Mouse (Mus musculus) gastrocnemius, adult 18-20 months (tissue): Measurements from ENCODE around the gene Sipa1. TPM values are rescaled to one million over a fixed set of nuclear protein-coding genes. Genes with fewer than 3 reads are reported as not detected.

Experiments
- DNase-seq: peaks from one replicate; pipeline ENCODE4 v3.0.0; 2021; ENCODE audit warnings: low spot score
- microRNA-seq: library from miRNA; unstranded; fragments of <30 nt; microRNA quantifications from one replicate; pipeline ENCODE4 v1.2.0, GENCODE M21; 2021
- total RNA-seq, 2 experiments: library from RNA; stranded (reverse); gene quantifications; 2 replicates each; pipeline ENCODE4 v1.2.3; 2021

Sipa1 gene
- total RNA-seq, 2 experiments from 2014 or later: 5.6 to 8.2 TPM

- no peak for DNase-seq
These were observed 55.6 kb downstream of the Sipa1 start for GRCm38 (mm10) chr19:5607705-5608410.

- DNase-seq: no peak
These were observed 57.3 kb downstream of the Sipa1 start for GRCm38 (mm10) chr19:5606196-5606595.

GRCm38 (mm10) chr19:5605126-5605525, 58.4 kb downstream of the Sipa1 start:
- no peak for DNase-seq

- DNase-seq: no peak
These were observed 59.8 kb downstream of the Sipa1 start for GRCm38 (mm10) chr19:5603664-5604063.

GRCm38 (mm10) chr19:5601752-5602541, 61.6 kb downstream of the Sipa1 start, which contains the start of gene Rnaseh2c:
Rnaseh2c (plus strand) TSS chr19:5601873.
- DNase-seq: peak; percentile 64

Small RNA genes within 50 kb of the gene (microRNA-seq; reads per million reads assigned to microRNA genes)
- gene Mir6987: not detected

Other genes starting within 250 kb of the Sipa1 start
- gene Drap1, start 238.7 kb downstream of the Sipa1 start, total RNA-seq: 100 to 1,000 TPM; 587 to 651 TPM
- gene AI837181, start 238.6 kb downstream of the Sipa1 start, total RNA-seq: 10 to 100 TPM; 32.9 to 36.2 TPM
- under 1 TPM; 0.17 to 0.34 TPM for gene Fosl1, start 216.2 kb downstream of the Sipa1 start, total RNA-seq
- 1 to 10 TPM; 4.0 to 5.1 TPM for gene Ccdc85b, start 205.8 kb downstream of the Sipa1 start, total RNA-seq
- 10 to 100 TPM; 33.7 to 38.5 TPM for gene Fibp, start 203.1 kb downstream of the Sipa1 start, total RNA-seq
- gene Ctsw, start 195.2 kb downstream of the Sipa1 start, total RNA-seq: not detected
- gene Efemp2, start 189.8 kb downstream of the Sipa1 start, total RNA-seq: 1 to 10 TPM; 4.0 to 5.6 TPM
- 10 to 100 TPM; 18.3 to 22.1 TPM for gene Mus81, start 175.3 kb downstream of the Sipa1 start, total RNA-seq
- 10 to 100 TPM; 48.4 to 74.2 TPM for gene Cfl1, start 173.3 kb downstream of the Sipa1 start, total RNA-seq
- under 1 TPM; 0.21 to 0.30 TPM for gene 1700020D05Rik, start 159.9 kb downstream of the Sipa1 start, total RNA-seq
- 1 to 10 TPM; 5.5 to 5.8 TPM for gene Snx32, start 153.2 kb downstream of the Sipa1 start, total RNA-seq
- not detected for gene Ovol1, start 103.1 kb downstream of the Sipa1 start, total RNA-seq
- gene Ap5b1, start 95.7 kb downstream of the Sipa1 start, total RNA-seq: 1 to 10 TPM; 1.7 to 2.5 TPM
- gene Rnaseh2c, start 61.8 kb downstream of the Sipa1 start, total RNA-seq: 10 to 100 TPM; 40.7 to 50.1 TPM
- 10 to 100 TPM; 24.0 to 26.0 TPM for gene Kat5, start 53.5 kb downstream of the Sipa1 start, total RNA-seq
- gene Rela, start 26.2 kb downstream of the Sipa1 start, total RNA-seq: 10 to 100 TPM; 14.6 to 19.3 TPM
- gene Map3k11, start 25.0 kb upstream of the Sipa1 start, total RNA-seq: 1 to 10 TPM; 8.6 to 9.4 TPM
- gene Pcnx3, start 25.2 kb upstream of the Sipa1 start, total RNA-seq: 10 to 100 TPM; 12.5 to 13.8 TPM
- not detected for gene Kcnk7, start 40.7 kb upstream of the Sipa1 start, total RNA-seq
- gene Ehbp1l1, start 62.6 kb upstream of the Sipa1 start, total RNA-seq: 100 to 1,000 TPM; 210 to 241 TPM
- gene Fam89b, start 65.9 kb upstream of the Sipa1 start, total RNA-seq: 10 to 100 TPM; 20.1 to 21.3 TPM
- gene Ltbp3, start 77.2 kb upstream of the Sipa1 start, total RNA-seq: 10 to 100 TPM; 41.4 to 45.4 TPM
- 10 to 100 TPM; 70.6 to 74.4 TPM for gene Scyl1, start 107.7 kb upstream of the Sipa1 start, total RNA-seq
- 1 to 10 TPM; 2.9 to 3.2 TPM for gene Frmd8, start 211.6 kb upstream of the Sipa1 start, total RNA-seq
- gene Slc25a45, start 214.1 kb upstream of the Sipa1 start, total RNA-seq: under 1 TPM; 0.59 to 0.90 TPM
- under 1 TPM; 0.21 TPM for gene Tigd3, start 230.4 kb upstream of the Sipa1 start, total RNA-seq
- 10 to 100 TPM; 76.3 to 85.1 TPM for gene Dpf2, start 249.3 kb upstream of the Sipa1 start, total RNA-seq